Mouse (Mus musculus) testis, adult 2 months (tissue): ENCODE measurements around the gene Nhs.

Source experiments
- CTCF ChIP-seq: fragments of 200-500 bp; IDR thresholded peaks from 2 replicates; pipeline ENCODE4 v1.5.1; 2012; ENCODE audit warnings: low read depth, mild to moderate bottlenecking, inconsistent platforms, low read length, moderate library complexity; ENCODE audit not compliant: control insufficient read depth, insufficient read depth, insufficient replicate concordance
- POLR2A ChIP-seq: fragments of 200-500 bp; IDR thresholded peaks from 2 replicates; pipeline ENCODE4 v1.6.1; 2012; ENCODE audit warnings: low read depth, mild to moderate bottlenecking, inconsistent platforms, low read length, moderate library complexity; ENCODE audit not compliant: control insufficient read depth

DNA sequence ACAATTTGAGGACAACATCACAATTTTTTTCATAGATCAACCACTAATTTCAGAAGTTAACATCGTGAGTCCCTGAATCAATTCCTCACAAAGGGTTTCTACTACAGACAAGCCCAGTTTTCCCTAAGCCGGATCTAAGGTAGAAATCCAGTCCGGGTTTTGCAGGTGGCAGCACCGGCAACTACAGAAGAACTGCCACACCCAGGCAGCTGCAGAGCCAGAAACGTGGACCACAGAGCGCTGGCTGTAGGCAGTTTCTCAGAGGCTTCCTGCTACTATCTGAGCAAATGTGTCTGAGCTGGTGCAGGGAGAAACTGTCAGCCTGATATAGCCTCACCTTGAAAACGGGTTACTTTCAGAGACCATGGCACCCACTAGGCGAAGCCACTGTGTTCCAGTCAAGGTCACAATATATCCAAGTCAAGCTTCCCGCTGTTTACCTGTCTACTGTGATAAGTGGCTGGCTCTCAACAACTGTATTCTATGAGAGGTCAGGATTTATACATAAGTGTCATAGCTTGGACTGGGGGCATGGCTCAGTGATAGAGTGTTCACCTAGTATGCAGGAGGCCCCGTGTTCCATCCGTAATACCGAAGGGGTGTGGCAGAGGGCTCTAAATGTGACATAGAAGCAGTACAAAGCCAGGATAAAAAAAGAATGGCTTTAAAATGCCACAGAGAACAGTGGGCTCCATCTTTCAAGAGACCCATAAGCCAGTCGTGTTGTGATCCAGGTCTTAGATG, 134.1 kb downstream of the Nhs start:
- TF ChIP-seq CTCF (no peak), POLR2A (no peak)
